Mouse (Mus musculus) left cerebral cortex, adult 2 months (tissue): ENCODE results near the gene Rangap1. TPM values are rescaled to one million over a fixed set of nuclear protein-coding genes. Genes with fewer than 3 reads are reported as not detected.

ENCODE experiments used
- DNase-seq, 2 experiments: peaks; one replicate each; pipeline ENCODE4 v3.0.0; 2021 to 2022; ENCODE audit warnings: low spot score in 2 of 2, mixed read lengths in 1 of 2; ENCODE audit errors: extremely low spot score in 1 of 2
- H3K27ac ChIP-seq: fragments of 200-600 bp; 2 replicates; pipeline ENCODE4 v1.8.1; 2022
- H3K4me3 ChIP-seq: fragments of 200-600 bp; 2 replicates; pipeline ENCODE4 v1.8.1; 2022
- CTCF ChIP-seq: fragments of 200-600 bp; IDR thresholded peaks from 2 replicates; pipeline ENCODE4 v1.8.1; 2022; ENCODE audit warnings: antibody characterized with exemption, mild to moderate bottlenecking, moderate library complexity
- intact Hi-C: fragments of 180-260 bp; cut with DNase I; formaldehyde crosslinking; loops from one replicate; pipeline ENCODE4 v1.15.1; 2025
- long read RNA-seq, 2 experiments: library from polyadenylated mRNA; stranded (forward); transcript quantifications; one replicate each; pipeline ENCODE4 v2.0.0; 2021; ENCODE audit warnings: borderline mapping rate in 2 of 2
- total RNA-seq, 2 experiments: library from RNA; stranded (reverse); gene quantifications; 2 replicates each; pipeline ENCODE4 v1.2.3; 2021

Gene Rangap1
- 100 to 1,000 TPM; 214 to 229 TPM for total RNA-seq
- long read RNA-seq, experiment 1, transcript Rangap1-202 (17 exons, 2,984 nt), result minor isoform, 8 of 346 reads
- long read RNA-seq, experiment 1, transcript Rangap1-201 (16 exons, 3,033 nt), result major isoform, 253 of 346 reads
- long read RNA-seq, experiment 1, partial matches to known transcripts, result 64 of 346 reads
- long read RNA-seq, experiment 1, other reads (novel, unspliced or antisense), result 21 of 346 reads
- long read RNA-seq, experiment 2, transcript Rangap1-202 (17 exons, 2,984 nt), result minor isoform, 9 of 233 reads
- long read RNA-seq, experiment 2, transcript Rangap1-201 (16 exons, 3,033 nt), result major isoform, 174 of 233 reads
- long read RNA-seq, experiment 2, partial matches to known transcripts, result 33 of 233 reads
- long read RNA-seq, experiment 2, other reads (novel, unspliced or antisense), result 17 of 233 reads

GRCm38 (mm10) chr15:81744992-81745600, at the start of gene Rangap1, which contains the start of gene Zc3h7b:
Rangap1 (minus strand) TSS chr15:81745530.
Zc3h7b (plus strand) TSS chr15:81745057.
- peak within 1 kb of the TSS; percentile 91 for H3K27ac ChIP-seq
- intact Hi-C loops, result loop anchor here (1.0 to 2.0 kb wide), 2 partner anchors 15 to 66 kb away; no protein-coding TSS in a partner anchor
- DNase-seq, result peak; percentile 71 to 73
- TF ChIP-seq CTCF, result peak; percentile 25
- peak within 1 kb of the TSS; percentile 92 for H3K4me3 ChIP-seq

GRCm38 (mm10) chr15:81792444-81792843, 47.1 kb upstream of the Rangap1 start:
- no peak for TF ChIP-seq CTCF
- Histone ChIP-seq H3K4me3 (no peak overlapping the region), H3K27ac (no peak overlapping the region)
- intact Hi-C loops, result no loop called here
- no peak for DNase-seq

GRCm38 (mm10) chr15:81787525-81787924, 42.2 kb upstream of the Rangap1 start:
- intact Hi-C loops, result no loop called here
- no peak for TF ChIP-seq CTCF
- H3K4me3 ChIP-seq, result no peak overlapping the region
- no peak overlapping the region for H3K27ac ChIP-seq
- no peak for DNase-seq

GRCm38 (mm10) chr15:81785701-81786100, 40.4 kb upstream of the Rangap1 start:
- H3K4me3 ChIP-seq, result no peak overlapping the region
- no peak for DNase-seq
- H3K27ac ChIP-seq, result no peak overlapping the region
- no peak for TF ChIP-seq CTCF
- intact Hi-C loops, result no loop called here

DNA sequence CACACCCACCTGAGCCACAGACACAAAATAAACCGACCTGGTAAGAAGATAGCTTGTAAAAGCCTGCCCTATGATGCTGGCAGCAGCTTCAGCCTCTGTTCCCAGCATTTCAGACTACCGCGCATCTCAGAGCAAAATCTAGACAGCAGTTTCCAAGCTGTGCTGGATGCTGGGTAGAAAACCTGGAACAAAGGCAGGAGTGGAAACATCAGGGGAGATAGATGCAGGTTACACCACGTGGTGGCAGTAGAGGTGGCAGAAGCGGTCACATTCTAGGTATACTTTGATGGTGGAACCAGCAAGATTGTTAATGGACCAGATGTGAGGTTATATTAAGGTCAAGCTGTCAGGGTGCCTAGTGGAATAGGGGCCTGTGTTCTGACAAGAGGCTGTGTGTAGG, 39.4 kb upstream of the Rangap1 start:
- DNase-seq, result no peak
- intact Hi-C loops, result no loop called here
- no peak overlapping the region for H3K27ac ChIP-seq
- no peak overlapping the region for H3K4me3 ChIP-seq
- peak; percentile 17 for TF ChIP-seq CTCF

DNA sequence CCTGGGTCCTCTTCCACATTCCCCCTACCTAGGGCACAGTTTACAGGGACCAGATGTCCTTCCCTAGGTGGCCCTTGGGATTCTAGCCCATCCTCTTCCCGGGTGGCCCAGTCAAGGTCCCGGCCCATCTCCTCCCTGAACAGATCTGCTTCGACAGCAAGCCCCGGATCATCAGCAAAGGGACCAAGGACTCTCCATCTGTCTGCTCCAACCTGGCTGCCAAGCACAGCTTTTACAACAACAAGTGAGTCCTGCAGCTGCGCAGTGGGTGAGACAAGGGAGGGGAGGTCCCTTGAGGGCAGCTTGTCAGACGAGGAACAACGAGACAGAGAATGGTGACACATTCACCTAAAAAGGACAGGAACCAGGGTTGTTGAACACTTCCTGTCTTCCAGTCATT, 36.5 kb upstream of the Rangap1 start:
- no peak overlapping the region for H3K4me3 ChIP-seq
- no peak for DNase-seq
- no peak overlapping the region for H3K27ac ChIP-seq
- no peak for TF ChIP-seq CTCF
- intact Hi-C loops, result no loop called here

DNA sequence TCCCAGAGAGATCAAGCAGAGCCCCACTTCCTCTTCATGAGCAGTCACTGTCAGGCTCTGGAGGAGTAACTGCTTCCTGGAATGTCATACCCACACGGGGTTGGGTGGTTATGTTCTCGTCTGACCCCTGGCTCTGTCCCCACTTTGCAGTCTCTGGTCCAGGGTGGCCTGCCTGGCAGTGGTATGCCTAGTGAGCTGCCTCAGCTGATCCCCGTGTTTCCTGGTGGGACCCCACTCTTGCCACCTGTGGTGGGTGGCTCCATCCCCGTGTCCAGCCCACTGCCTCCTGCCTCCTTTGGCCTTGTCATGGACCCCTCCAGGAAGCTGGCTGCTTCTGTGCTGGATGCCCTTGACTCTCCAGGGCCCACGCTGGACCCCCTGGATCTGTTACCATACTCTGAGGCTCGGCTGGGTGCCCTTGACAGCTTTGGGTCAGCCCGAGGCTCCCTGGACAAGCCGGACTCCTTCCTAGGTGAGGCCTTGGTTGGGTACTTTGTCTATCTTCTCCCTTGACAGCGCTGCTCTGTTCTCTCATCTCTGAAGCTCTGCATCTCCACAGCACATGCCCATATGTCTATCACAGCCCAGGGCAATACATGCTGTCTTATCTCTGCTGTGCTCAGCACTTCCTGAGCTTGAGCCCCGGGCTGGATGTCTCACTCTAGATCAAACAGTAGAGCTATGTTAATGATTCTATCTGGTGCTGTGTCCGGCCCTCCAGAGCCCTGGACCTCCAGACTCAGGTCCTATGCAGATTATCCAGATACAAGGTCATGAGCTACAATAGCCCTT, 31.5 kb upstream of the Rangap1 start:
- no peak overlapping the region for H3K4me3 ChIP-seq
- no peak overlapping the region for H3K27ac ChIP-seq
- TF ChIP-seq CTCF, result no peak
- no peak for DNase-seq
- intact Hi-C loops, result no loop called here

DNA sequence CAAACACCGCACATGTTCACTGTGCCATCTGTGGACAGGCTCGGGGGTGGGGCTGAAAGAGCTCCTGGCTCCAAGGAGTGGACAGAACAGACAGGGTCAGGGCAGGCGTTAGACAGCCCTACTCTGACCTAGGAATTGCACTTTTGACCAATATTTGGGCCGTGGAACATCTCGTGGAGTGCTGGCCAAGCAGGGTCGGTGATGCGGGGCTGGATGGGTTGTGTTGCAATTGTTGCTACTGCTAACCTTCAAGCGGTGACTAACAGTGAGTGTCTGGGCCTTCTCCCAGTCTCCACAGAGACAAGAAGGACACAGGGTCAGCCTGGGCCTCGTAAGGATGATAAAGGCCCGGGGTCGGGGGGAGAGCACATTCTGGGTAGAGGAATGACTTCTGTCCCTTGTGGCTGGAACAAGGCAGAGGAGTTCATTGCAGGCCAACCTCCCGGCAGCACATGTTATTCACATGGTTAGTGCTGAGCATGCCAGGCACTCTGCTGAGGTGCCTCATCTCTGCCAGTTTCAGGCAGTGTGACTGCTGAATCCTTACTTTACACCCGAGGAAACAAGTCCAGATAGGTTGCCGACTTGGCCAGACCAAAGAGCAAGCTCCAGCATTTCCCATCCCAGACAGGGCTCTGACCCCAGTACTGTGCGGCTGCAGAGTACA, 29.3 kb upstream of the Rangap1 start:
- no peak for TF ChIP-seq CTCF
- intact Hi-C loops, result no loop called here
- DNase-seq, result no peak
- H3K27ac ChIP-seq, result no peak overlapping the region
- no peak overlapping the region for H3K4me3 ChIP-seq

DNA sequence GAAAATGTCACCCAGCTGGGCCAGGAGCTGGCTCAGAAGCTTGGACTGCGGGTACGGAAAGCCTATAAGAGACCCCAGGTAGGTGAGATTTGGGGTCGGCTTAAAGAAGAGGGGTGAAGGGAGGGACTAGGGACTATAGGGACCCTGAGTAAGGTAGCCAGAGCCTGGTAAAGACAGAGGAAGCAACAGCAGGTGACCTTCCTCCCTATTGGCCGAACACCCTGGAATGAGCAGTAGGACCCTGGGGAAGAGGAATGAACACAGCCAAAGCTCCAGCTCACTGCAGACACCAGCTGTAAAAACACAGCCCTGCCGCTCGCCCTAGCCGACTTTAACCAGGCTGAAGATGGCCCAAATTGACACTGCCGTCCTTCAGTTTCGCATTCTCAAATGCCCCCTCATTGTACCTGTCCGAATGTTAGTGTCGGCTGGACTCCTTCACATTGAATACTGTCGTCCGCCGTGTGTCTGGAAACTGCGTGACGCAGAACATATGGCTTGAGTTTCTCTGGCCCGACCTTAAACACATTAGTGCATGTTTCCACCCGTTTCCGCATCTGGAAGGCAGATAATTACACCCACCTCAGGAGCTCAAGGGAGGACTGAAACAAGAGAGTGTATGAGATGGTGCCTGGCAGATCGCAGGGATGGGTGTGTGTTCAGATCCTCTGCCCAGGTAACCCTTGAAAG, 27.2 kb upstream of the Rangap1 start:
- Histone ChIP-seq H3K4me3 (no peak overlapping the region), H3K27ac (0 out of 2 replicates have a peak overlapping the region, but pooled peaks have one; percentile 24)
- DNase-seq, result no peak
- intact Hi-C loops, result no loop called here
- TF ChIP-seq CTCF, result no peak

GRCm38 (mm10) chr15:81769037-81769436, 23.7 kb upstream of the Rangap1 start:
- DNase-seq, result no peak
- no peak overlapping the region for H3K27ac ChIP-seq
- intact Hi-C loops, result no loop called here
- TF ChIP-seq CTCF, result no peak
- no peak overlapping the region for H3K4me3 ChIP-seq

DNA sequence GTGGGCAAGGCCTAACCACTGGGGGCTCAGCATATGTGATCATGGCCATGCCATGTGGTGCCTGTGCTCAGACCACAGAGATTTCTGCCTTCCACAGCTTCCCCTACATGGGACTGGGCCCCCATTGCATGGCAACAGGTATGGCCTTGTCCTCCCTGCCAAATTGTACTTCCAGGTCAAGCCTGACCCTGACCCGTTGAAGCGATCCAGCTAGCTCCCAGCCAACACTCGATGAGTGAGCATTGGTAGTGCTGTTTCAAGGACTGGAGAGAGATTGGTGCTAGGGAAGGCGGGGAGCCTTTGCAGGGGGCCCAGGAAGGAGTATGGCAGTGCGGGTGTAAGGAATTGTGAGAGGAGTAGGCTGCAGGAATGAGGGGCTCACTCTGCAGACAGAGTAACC, 21.1 kb upstream of the Rangap1 start:
- H3K4me3 ChIP-seq, result no peak overlapping the region
- intact Hi-C loops, result no loop called here
- no peak for TF ChIP-seq CTCF
- DNase-seq, result no peak
- no peak overlapping the region for H3K27ac ChIP-seq
